Mouse (Mus musculus): ENCODE measurements at regions not wholly inside any gene's neighbourhood (a gene's known extent, or its start where the extent isn't known, plus 50 kb on each side); places are given as distances from the start of the nearest gene placed in this dataset.

DNA sequence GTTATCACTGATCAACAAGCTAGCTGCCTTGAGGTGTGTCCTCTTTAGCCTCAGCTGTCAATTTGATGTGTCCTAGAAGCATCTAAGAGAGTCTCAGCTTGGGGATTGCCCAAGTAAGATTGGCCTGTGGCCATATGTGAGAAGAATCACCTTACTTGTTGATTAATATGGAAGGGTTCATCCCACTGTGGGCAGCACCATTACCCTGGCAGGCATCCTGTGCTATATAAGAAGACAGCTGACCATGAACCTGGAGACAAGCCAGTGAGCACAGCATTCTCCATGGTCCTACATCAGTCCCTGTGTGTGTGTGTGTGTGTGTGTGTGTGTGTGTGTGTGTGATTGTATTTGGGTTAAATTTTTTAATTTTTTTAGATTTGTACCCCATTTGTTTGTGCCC is 178.6 kb downstream of the Hlx start:
- TF ChIP-seq CTCF (IDR thresholded peaks at IDR 0.05; ENCODE audit: borderline replicate concordance, extremely low read depth, insufficient read depth, insufficient read length), result no peak
- TF ChIP-seq POLR2A (IDR thresholded peaks at IDR 0.05; ENCODE audit: borderline replicate concordance, extremely low read depth, insufficient read depth, insufficient read length, poor library complexity, severe bottlenecking), result no peak
- DNase-seq (ENCODE audit: low read depth), result no peak

- no peak for DNase-seq (ENCODE audit: low read depth)
- no peak for TF ChIP-seq POLR2A (IDR thresholded peaks at IDR 0.05; ENCODE audit: borderline replicate concordance, extremely low read depth, insufficient read depth, insufficient read length, poor library complexity, severe bottlenecking)
- no peak for TF ChIP-seq CTCF (IDR thresholded peaks at IDR 0.05; ENCODE audit: borderline replicate concordance, extremely low read depth, insufficient read depth, insufficient read length)
Observed at GRCm38 (mm10) chr1:184550491-184550890, 181.9 kb downstream of the Hlx start.

DNA sequence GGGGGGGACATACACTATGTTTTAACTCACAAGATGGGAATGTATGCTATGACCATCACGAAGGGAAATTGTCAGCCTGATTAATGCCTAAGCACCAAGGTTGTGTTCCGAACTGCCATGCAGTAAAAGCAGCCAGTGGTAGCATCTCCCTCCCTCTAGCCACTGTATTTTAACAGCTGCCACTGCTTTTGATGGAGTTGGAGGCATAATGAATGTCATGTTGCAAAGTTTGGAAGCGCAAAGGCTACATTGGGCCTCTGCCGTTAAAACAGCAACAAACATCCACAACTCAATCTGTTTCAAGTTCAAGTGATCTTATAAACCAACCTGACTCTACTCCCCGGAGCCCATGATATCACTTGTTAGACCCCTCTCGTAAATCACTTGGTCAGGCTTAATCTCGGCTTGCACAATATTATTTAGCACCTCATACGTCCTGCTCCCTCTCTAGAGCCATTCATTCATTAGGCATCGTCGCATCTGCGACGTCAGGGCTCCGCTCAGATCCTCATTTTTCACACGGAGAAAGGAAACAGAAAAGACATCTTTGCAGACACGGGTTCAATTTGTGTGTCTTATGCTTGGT is 184.7 kb downstream of the Hlx start:
- no peak for TF ChIP-seq CTCF (IDR thresholded peaks at IDR 0.05; ENCODE audit: borderline replicate concordance, extremely low read depth, insufficient read depth, insufficient read length)
- TF ChIP-seq POLR2A (IDR thresholded peaks at IDR 0.05; ENCODE audit: borderline replicate concordance, extremely low read depth, insufficient read depth, insufficient read length, poor library complexity, severe bottlenecking), result no peak
- DNase-seq (ENCODE audit: low read depth), result no peak

DNA sequence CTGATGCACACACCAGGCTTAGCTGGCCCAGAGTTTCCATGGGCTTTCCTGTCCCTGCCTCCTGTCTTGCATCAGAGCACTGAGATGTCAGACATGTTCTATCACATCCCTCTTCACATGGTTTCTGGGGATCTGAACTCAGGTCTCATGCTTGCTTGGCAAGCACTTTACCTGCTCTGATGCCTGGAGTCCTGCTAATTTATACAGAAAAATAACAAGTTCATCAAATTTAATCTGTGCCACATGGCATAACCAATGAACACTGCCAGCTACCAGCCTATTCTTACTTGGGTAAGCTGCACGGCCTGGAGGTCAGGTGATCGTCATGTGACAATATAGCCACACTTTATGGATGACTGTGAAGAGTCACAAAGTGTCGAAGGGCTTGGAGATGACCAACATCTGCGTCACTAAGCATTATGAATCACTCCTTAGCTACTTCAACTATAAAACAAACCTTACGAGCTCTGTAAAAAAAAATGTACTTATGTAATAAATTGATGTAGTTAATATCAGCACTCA is 186.2 kb downstream of the Hlx start:
- TF ChIP-seq POLR2A (IDR thresholded peaks at IDR 0.05; ENCODE audit: borderline replicate concordance, extremely low read depth, insufficient read depth, insufficient read length, poor library complexity, severe bottlenecking), result no peak
- TF ChIP-seq CTCF (IDR thresholded peaks at IDR 0.05; ENCODE audit: borderline replicate concordance, extremely low read depth, insufficient read depth, insufficient read length), result no peak

GRCm38 (mm10) chr1:184545111-184545510 is 187.3 kb downstream of the Hlx start:
- no peak for TF ChIP-seq CTCF (IDR thresholded peaks at IDR 0.05; ENCODE audit: borderline replicate concordance, extremely low read depth, insufficient read depth, insufficient read length)
- no peak for DNase-seq (ENCODE audit: low read depth)

More for the DNA sequence above, 186.2 kb downstream of the Hlx start:
- no peak for DNase-seq (ENCODE audit: low read depth)

GRCm38 (mm10) chr1:184542321-184543115 is 189.9 kb downstream of the Hlx start:
- TF ChIP-seq CTCF (IDR thresholded peaks at IDR 0.05; ENCODE audit: borderline replicate concordance, extremely low read depth, insufficient read depth, insufficient read length) (no peak), POLR2A (IDR thresholded peaks at IDR 0.05; ENCODE audit: borderline replicate concordance, extremely low read depth, insufficient read depth, insufficient read length, poor library complexity, severe bottlenecking) (no peak)
- no peak for DNase-seq (ENCODE audit: low read depth)

DNA sequence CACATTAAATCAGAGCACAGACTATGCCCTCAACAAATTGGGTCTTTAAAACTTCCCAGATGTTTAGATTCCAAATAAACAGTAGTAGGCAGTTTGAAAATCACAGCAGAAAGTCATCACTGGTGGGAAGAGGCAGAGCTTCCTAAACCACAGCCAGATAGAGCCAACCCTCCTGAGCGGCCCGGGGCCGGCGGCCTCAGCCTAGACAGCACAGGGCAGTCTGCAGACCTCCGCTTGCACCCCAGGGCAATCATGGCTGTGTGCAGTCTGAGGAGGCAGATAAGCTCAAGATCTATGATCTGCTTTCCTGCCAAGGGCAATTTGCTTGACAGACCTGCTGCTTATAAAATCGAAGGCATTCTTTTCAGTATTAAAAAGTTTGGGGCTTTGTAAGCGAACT is 192.6 kb downstream of the Hlx start:
- peak; percentile 9 for DNase-seq (ENCODE audit: low read depth)
- TF ChIP-seq CTCF (IDR thresholded peaks at IDR 0.05; ENCODE audit: borderline replicate concordance, extremely low read depth, insufficient read depth, insufficient read length) (no peak), POLR2A (IDR thresholded peaks at IDR 0.05; ENCODE audit: borderline replicate concordance, extremely low read depth, insufficient read depth, insufficient read length, poor library complexity, severe bottlenecking) (no peak)

DNA sequence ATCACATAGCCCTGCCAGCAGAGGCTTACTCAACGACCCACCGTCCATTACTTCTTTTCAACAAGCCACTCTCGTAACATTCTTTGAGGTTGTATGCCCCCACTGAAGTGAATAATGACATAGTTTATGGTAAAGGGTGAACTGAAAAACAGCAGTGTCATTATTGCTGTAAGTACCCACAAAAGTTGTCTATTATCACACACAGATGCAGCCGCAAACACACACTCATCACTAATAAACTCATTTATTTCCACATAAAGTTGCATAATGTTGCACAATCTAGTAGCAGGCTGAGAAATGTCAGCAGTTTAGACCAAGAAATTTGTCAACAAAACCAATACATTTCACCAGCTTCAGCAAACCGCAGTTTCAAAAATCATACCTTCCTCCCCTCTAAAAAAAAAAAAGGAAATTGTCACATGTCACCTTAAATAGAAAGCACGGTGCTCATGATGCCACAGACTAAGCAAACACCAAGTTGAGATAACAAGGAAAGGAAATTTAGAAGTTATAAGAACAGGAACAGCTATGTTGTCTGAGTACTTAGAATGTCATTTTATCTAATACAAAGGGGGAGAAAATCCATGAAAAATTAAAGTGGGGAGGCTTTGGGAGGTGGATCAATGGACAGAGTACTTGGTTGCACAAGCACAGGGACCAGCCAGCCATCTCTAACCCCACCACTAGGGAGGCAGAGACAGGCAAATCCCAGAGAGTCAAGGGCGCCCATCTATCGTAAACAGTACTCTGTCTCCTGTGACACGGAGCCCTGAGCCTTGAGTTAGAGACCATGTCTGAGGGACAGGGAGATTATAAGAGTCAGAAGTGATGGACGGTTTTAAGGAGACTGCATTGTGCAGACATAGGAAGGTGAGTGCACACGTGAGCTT is 195.9 kb downstream of the Hlx start:
- no peak for TF ChIP-seq CTCF (IDR thresholded peaks at IDR 0.05; ENCODE audit: borderline replicate concordance, extremely low read depth, insufficient read depth, insufficient read length)
- TF ChIP-seq POLR2A (IDR thresholded peaks at IDR 0.05; ENCODE audit: borderline replicate concordance, extremely low read depth, insufficient read depth, insufficient read length, poor library complexity, severe bottlenecking), result no peak
- DNase-seq (ENCODE audit: low read depth), result no peak

DNA sequence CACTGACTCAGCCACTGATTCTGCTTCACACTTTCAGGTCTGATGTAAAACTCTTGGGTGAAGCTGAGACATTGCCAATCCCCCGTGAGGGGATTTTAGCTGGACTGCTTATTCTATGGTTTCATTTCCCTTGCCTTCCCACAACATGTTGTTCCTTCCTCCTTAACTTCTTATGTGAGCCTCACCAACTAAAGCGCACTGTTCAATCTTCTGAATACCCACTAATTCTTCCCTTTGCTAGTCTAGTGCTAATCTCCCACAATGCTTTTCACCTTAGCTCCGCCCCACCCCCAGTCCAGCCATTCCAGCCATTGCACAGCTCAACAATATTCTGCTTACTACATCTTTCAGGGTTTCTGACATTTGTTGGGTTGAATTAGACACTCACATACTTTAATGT is 196.7 kb downstream of the Hlx start:
- DNase-seq (ENCODE audit: low read depth), result no peak

GRCm38 (mm10) chr1:184534511-184534910 is 197.9 kb downstream of the Hlx start:
- no peak for DNase-seq (ENCODE audit: low read depth)
- TF ChIP-seq CTCF (IDR thresholded peaks at IDR 0.05; ENCODE audit: borderline replicate concordance, extremely low read depth, insufficient read depth, insufficient read length) (no peak), POLR2A (IDR thresholded peaks at IDR 0.05; ENCODE audit: borderline replicate concordance, extremely low read depth, insufficient read depth, insufficient read length, poor library complexity, severe bottlenecking) (no peak)

More for the DNA sequence above, 196.7 kb downstream of the Hlx start:
- TF ChIP-seq POLR2A (IDR thresholded peaks at IDR 0.05; ENCODE audit: borderline replicate concordance, extremely low read depth, insufficient read depth, insufficient read length, poor library complexity, severe bottlenecking), result no peak
- no peak for TF ChIP-seq CTCF (IDR thresholded peaks at IDR 0.05; ENCODE audit: borderline replicate concordance, extremely low read depth, insufficient read depth, insufficient read length)

- TF ChIP-seq CTCF (IDR thresholded peaks at IDR 0.05; ENCODE audit: borderline replicate concordance, extremely low read depth, insufficient read depth, insufficient read length) (no peak), POLR2A (IDR thresholded peaks at IDR 0.05; ENCODE audit: borderline replicate concordance, extremely low read depth, insufficient read depth, insufficient read length, poor library complexity, severe bottlenecking) (no peak)
- no peak for DNase-seq (ENCODE audit: low read depth)
Observed at GRCm38 (mm10) chr1:184533870-184534269, 198.5 kb downstream of the Hlx start.

Measured in brain, embryonic 14.5 days (tissue).